Mouse (Mus musculus): ENCODE results near the gene Kcnn1.

- TF ChIP-seq POLR2A (IDR thresholded peaks at IDR 0.05; ENCODE audit: control insufficient read depth, extremely low read depth, insufficient read depth, low read length, poor library complexity) (no peak), CTCF (IDR thresholded peaks at IDR 0.05; ENCODE audit: borderline replicate concordance, control insufficient read depth, extremely low read depth, insufficient read depth, low read length, poor library complexity) (no peak)
Measured at GRCm38 (mm10) chr8:70843941-70844340, 19.1 kb downstream of the Kcnn1 start.

Measured in thymus, adult 2 months (tissue).